Mouse (Mus musculus) heart, adult 18-20 months (tissue): ENCODE measurements around the gene Tipin. TPM values are rescaled to one million over a fixed set of nuclear protein-coding genes. Genes with fewer than 3 reads are reported as not detected.
A peak's percentile ranks its signal among the peaks of the same experiment; 100 is the strongest.

ENCODE experiments used
- DNase-seq, 2 experiments: peaks; one replicate each; pipeline ENCODE4 v3.0.0; 2021 to 2022; ENCODE audit warnings: mixed read lengths in 1 of 2
- total RNA-seq, 2 experiments: library from RNA; stranded (reverse); gene quantifications; 2 replicates each; pipeline ENCODE4 v1.2.3; 2021

Gene Tipin
- total RNA-seq, 2 experiments from 2014 or later, result 9.6 to 12.3 TPM

DNA sequence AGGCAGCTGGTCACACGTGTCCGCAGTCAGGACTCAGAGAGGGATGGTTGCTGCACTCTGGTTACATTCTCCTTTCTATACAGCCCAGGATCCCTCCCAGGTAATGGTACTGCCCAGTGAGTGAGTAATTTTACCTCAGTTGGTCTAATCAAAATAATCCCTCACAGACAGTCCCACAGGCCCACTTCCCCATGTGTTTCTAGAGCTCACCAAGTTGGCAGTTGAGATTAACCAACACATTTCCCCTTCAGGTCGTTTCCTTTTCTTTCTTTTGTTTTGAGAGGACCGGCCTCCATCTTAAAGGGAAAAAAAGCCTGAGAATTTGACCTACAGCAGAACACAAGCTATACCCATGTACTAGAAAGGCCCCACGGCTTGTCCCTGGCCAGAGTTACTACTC, 64.5 kb downstream of the Tipin start:
- DNase-seq, result no peak

DNA sequence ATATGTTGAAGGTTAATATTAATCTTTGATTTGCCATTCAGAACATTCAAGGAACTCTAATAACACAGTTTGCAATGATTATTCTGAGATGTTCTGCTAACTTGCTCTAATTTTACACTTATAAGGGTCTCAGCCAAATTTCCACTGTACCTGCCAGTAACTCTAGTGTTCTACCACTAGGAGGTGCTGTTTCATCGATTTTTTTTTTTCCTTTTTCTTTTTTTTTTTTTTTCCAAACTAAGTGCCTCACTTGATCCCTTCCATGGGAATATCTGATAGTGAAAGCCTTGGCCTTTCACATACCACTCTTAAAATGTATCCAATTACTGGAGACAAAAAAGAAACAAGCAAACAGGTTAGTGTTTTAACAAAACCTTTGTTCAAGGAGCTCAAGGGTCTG, 66.0 kb downstream of the Tipin start:
- peak in 1 of 2 experiments; percentile 34 for DNase-seq

GRCm38 (mm10) chr9:64349490-64349889, 68.1 kb downstream of the Tipin start:
- peak; percentile 29 to 51 for DNase-seq

GRCm38 (mm10) chr9:64351191-64351590, 69.8 kb downstream of the Tipin start:
- no peak for DNase-seq

Other genes starting within 250 kb of the Tipin start
- not detected for gene Lctl, start 164.4 kb upstream of the Tipin start, total RNA-seq
- under 1 TPM; 0.64 to 0.99 TPM for gene Zwilch, start 108.5 kb upstream of the Tipin start, total RNA-seq
- gene Rpl4, start 108.2 kb upstream of the Tipin start, total RNA-seq, result 100 to 1,000 TPM; 464 to 493 TPM
- gene Snapc5, start 102.3 kb upstream of the Tipin start, total RNA-seq, result 10 to 100 TPM; 20.2 to 23.9 TPM
- 1 to 10 TPM; 3.0 to 3.5 TPM for gene Uchl4, start 46.4 kb upstream of the Tipin start, total RNA-seq
- gene Map2k1, start 27.9 kb upstream of the Tipin start, total RNA-seq, result 10 to 100 TPM; 50.1 to 51.8 TPM
- gene Dis3l, start 59.7 kb downstream of the Tipin start, total RNA-seq, result 10 to 100 TPM; 25.0 to 30.6 TPM
- 1 to 10 TPM; 1.2 to 1.6 TPM for gene Megf11, start 104.0 kb downstream of the Tipin start, total RNA-seq